Mouse (Mus musculus) CH12.LX (cell line): ENCODE data around the gene Plaur. TPM values are rescaled to one million over a fixed set of nuclear protein-coding genes. Genes with fewer than 3 reads are reported as not detected.

ENCODE experiments used
- DNase-seq: peaks from one replicate; pipeline ENCODE4 v3.0.0-alpha.2; 2013; ENCODE audit errors: extremely low read depth
- H3K27ac ChIP-seq: 2 replicates; pipeline ENCODE4 v1.5.1; 2012; ENCODE audit warnings: low read depth, mild to moderate bottlenecking, control low read depth, moderate library complexity; ENCODE audit not compliant: insufficient read depth
- H3K27me3 ChIP-seq: replicated peaks from 2 replicates; pipeline ENCODE3; 2012; ENCODE audit warnings: inconsistent platforms
- H3K36me3 ChIP-seq, 2 experiments: replicated peaks in 1 of 2; 2 replicates each; pipeline versions ENCODE3 to v1.6.1; 2012; ENCODE audit warnings: inconsistent platforms in 1 of 2, low read length in 1 of 2, mild to moderate bottlenecking in 1 of 2, mixed read lengths in 1 of 2, moderate library complexity in 1 of 2; ENCODE audit not compliant: control insufficient read depth in 1 of 2, insufficient read depth in 1 of 2
- H3K4me1 ChIP-seq, 2 experiments: 2 replicates each; pipeline ENCODE4 v1.6.1; 2012; ENCODE audit warnings: inconsistent platforms in 1 of 2, moderate library complexity in 1 of 2; ENCODE audit not compliant: insufficient read depth in 2 of 2, control insufficient read depth in 1 of 2
- H3K4me2 ChIP-seq: 2 replicates; pipeline ENCODE4 v1.6.1; 2012; ENCODE audit warnings: low read depth, mild to moderate bottlenecking, control low read depth; ENCODE audit not compliant: poor library complexity, insufficient read depth, severe bottlenecking
- H3K4me3 ChIP-seq, 3 experiments: fragments of 150-350 bp in 1 of 3; sonication (generic) in 1 of 3; replicated peaks in 1 of 3; 2 replicates each; pipeline versions ENCODE3 to v1.5.1; 2011 to 2012; ENCODE audit warnings: low read depth in 2 of 3, low read length in 2 of 3, mild to moderate bottlenecking in 2 of 3, moderate library complexity in 2 of 3, control low read depth in 1 of 3, improper control_type of control experiment in 1 of 3, inconsistent platforms in 1 of 3, mixed read lengths in 1 of 3; ENCODE audit not compliant: poor library complexity in 1 of 3
- H3K79me2 ChIP-seq: replicated peaks from 2 replicates; pipeline ENCODE4 v1.6.1; 2012; ENCODE audit warnings: mild to moderate bottlenecking, moderate library complexity; ENCODE audit not compliant: control insufficient read depth, poor library complexity, insufficient read depth, severe bottlenecking; ENCODE audit errors: extremely low read depth
- H3K9ac ChIP-seq: 2 replicates; pipeline ENCODE4 v1.6.1; 2012; ENCODE audit warnings: low read depth, mild to moderate bottlenecking, control low read depth, moderate library complexity; ENCODE audit not compliant: insufficient read depth
- H3K9me3 ChIP-seq: replicated peaks from 2 replicates; pipeline ENCODE3; 2012; ENCODE audit warnings: low read length, inconsistent platforms, mixed read lengths
- BHLHE40 ChIP-seq: IDR thresholded peaks from 2 replicates; pipeline ENCODE4 v1.6.1; 2011; ENCODE audit warnings: mild to moderate bottlenecking, low read depth, low read length, improper control_type of control experiment
- CHD1 ChIP-seq: IDR thresholded peaks from 2 replicates; pipeline ENCODE4 v1.6.1; 2012; ENCODE audit warnings: low read depth, low read length, improper control_type of control experiment, inconsistent platforms
- CHD2 ChIP-seq: IDR thresholded peaks from 2 replicates; pipeline ENCODE4 v1.6.1; 2011; ENCODE audit warnings: low read length, improper control_type of control experiment
- E2F4 ChIP-seq: IDR thresholded peaks from 2 replicates; pipeline ENCODE4 v1.6.1; 2011; ENCODE audit warnings: low read depth, low read length, improper control_type of control experiment; ENCODE audit not compliant: insufficient replicate concordance
- GABPA ChIP-seq: IDR thresholded peaks from 2 replicates; pipeline ENCODE4 v1.6.1; 2012; ENCODE audit warnings: low read depth, low read length, improper control_type of control experiment, inconsistent platforms; ENCODE audit not compliant: insufficient replicate concordance
- JUN ChIP-seq: IDR thresholded peaks from 2 replicates; pipeline ENCODE4 v1.6.1; 2011; ENCODE audit warnings: low read depth, mild to moderate bottlenecking, low read length, improper control_type of control experiment, moderate library complexity; ENCODE audit not compliant: insufficient read depth
- KAT2A ChIP-seq: IDR thresholded peaks from 2 replicates; pipeline ENCODE4 v1.6.1; 2012; ENCODE audit warnings: low read length, improper control_type of control experiment, inconsistent platforms; ENCODE audit not compliant: insufficient replicate concordance
- MAZ ChIP-seq: IDR thresholded peaks from 2 replicates; pipeline ENCODE4 v1.6.1; 2012; ENCODE audit warnings: low read depth, mild to moderate bottlenecking, inconsistent platforms, low read length, improper control_type of control experiment, moderate library complexity
- MEF2A ChIP-seq: IDR thresholded peaks from 2 replicates; pipeline ENCODE4 v1.6.1; 2014; ENCODE audit warnings: low read depth, mild to moderate bottlenecking, inconsistent platforms, low read length, improper control_type of control experiment, borderline replicate concordance
- MXI1 ChIP-seq: IDR thresholded peaks from 2 replicates; pipeline ENCODE4 v1.6.1; 2011; ENCODE audit warnings: mild to moderate bottlenecking, low read depth, low read length, improper control_type of control experiment
- NELFE ChIP-seq: IDR thresholded peaks from 2 replicates; pipeline ENCODE4 v1.6.1; 2011; ENCODE audit warnings: low read depth, low read length, improper control_type of control experiment
- NRF1 ChIP-seq: IDR thresholded peaks from 2 replicates; pipeline ENCODE4 v1.6.1; 2014; ENCODE audit warnings: low read depth, mild to moderate bottlenecking, inconsistent platforms, low read length, improper control_type of control experiment, moderate library complexity
- PAX5 ChIP-seq: IDR thresholded peaks from 2 replicates; pipeline ENCODE4 v1.6.1; 2012; ENCODE audit warnings: low read length, inconsistent platforms, mixed read lengths
- POLR2A ChIP-seq: IDR thresholded peaks from 2 replicates; pipeline ENCODE4 v1.6.1; 2011; ENCODE audit warnings: low read depth, mild to moderate bottlenecking, improper control_type of control experiment, low read length
- POLR2AphosphoS2 ChIP-seq: IDR thresholded peaks from 2 replicates; pipeline ENCODE4 v1.6.1; 2011; ENCODE audit warnings: low read depth, low read length, improper control_type of control experiment
- RAD21 ChIP-seq: IDR thresholded peaks from 2 replicates; pipeline ENCODE4 v1.6.1; 2011; ENCODE audit warnings: low read depth, mild to moderate bottlenecking, low read length, improper control_type of control experiment, moderate library complexity
- SIN3A ChIP-seq: IDR thresholded peaks from 2 replicates; pipeline ENCODE4 v1.6.1; 2012; ENCODE audit warnings: low read length, improper control_type of control experiment, inconsistent platforms
- TBP ChIP-seq: conservative IDR thresholded peaks from 2 replicates; pipeline ENCODE4 v1.6.1; 2011; ENCODE audit warnings: low read depth, low read length, improper control_type of control experiment
- TCF12 ChIP-seq: IDR thresholded peaks from 2 replicates; pipeline ENCODE4 v1.6.1; 2014; ENCODE audit warnings: low read depth, mild to moderate bottlenecking, inconsistent platforms, low read length, improper control_type of control experiment
- UBTF ChIP-seq: IDR thresholded peaks from 2 replicates; pipeline ENCODE4 v1.6.1; 2012; ENCODE audit warnings: low read depth, mild to moderate bottlenecking, inconsistent platforms, low read length, improper control_type of control experiment, moderate library complexity
- USF1 ChIP-seq: IDR thresholded peaks from 2 replicates; pipeline ENCODE4 v1.6.1; 2014; ENCODE audit warnings: low read depth, mild to moderate bottlenecking, inconsistent platforms, low read length, improper control_type of control experiment
- USF2 ChIP-seq: conservative IDR thresholded peaks from 2 replicates; pipeline ENCODE4 v1.6.1; 2011; ENCODE audit warnings: low read depth, low read length, improper control_type of control experiment
- ZC3H11A ChIP-seq: IDR thresholded peaks from 2 replicates; pipeline ENCODE4 v1.6.1; 2012; ENCODE audit warnings: low read depth, mild to moderate bottlenecking, inconsistent platforms, low read length, improper control_type of control experiment
- ZKSCAN1 ChIP-seq: IDR thresholded peaks from 2 replicates; pipeline ENCODE4 v1.6.1; 2012; ENCODE audit warnings: low read depth, inconsistent platforms, low read length, improper control_type of control experiment, borderline replicate concordance
- ZNF384 ChIP-seq: IDR thresholded peaks from 2 replicates; pipeline ENCODE4 v1.6.1; 2012; ENCODE audit warnings: low read depth, low read length, improper control_type of control experiment, inconsistent platforms
- dilution Hi-C: fragments of 300-500 bp; cut with MboI; formaldehyde crosslinking; loops from 2 replicates; pipeline ENCODE4 v1.14.3; 2020; ENCODE audit warnings: low sequenced_read_pairs; ENCODE audit not compliant: extremely low pct_unique_long_range_greater_than_20kb, extremely low pct_ligation_motif_present
- in situ Hi-C: fragments of 300-500 bp; cut with MboI; formaldehyde crosslinking; loops from 3 replicates; pipeline ENCODE4 v1.14.3; 2019; ENCODE audit warnings: low sequenced_read_pairs, low pct_ligation_motif_present, low pct_unique_long_range_greater_than_20kb, mixed read lengths
- polyA plus RNA-seq: library from polyadenylated mRNA; unstranded; fragments of >175 nt; gene quantifications from 2 replicates; pipeline ENCODE4 v1.2.1, GENCODE M21; 2012; ENCODE audit warnings: low read depth; ENCODE audit not compliant: insufficient read length
- total RNA-seq, 2 experiments: library from RNA; depleted of rRNA; stranded (reverse); fragments of 300-350 nt in 1 of 2; fragments of >200 nt in 1 of 2; gene quantifications; 2 replicates each; pipeline ENCODE4 v1.2.3; 2012 to 2014

Plaur gene
- total and polyA plus RNA-seq, 3 experiments: 0.13 to 0.72 (median 0.26) TPM

DNA sequence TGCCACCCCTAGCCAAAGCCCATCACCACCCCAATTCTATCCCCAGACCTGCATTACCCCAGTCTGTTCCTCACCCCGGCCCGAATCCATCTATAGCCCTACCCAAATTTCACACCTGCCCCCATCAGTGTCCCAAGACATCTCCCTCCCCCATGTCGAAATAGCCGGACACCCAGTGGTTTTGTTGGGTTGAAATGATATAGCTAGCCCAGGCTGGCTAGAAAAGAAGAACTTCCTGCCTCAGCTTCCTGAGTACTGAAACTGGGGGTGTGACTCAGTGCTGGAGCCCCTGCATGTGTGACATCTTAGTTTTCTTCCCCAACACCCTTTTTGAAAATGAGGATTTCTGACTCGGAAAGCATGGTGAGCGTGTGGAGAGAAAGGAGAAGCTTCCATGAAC is 4.6 kb downstream of the Plaur start:
- Histone ChIP-seq H3K4me2 (no peak overlapping the region), H3K4me1 (peaks cover 0 to 3% of the 10 kb centered on the region in 2 experiments; a peak in 1 of 4 replicates), H3K9ac (no peak overlapping the region), H3K4me3 (no peak overlapping the region), H3K79me2 (no peaks in the 10 kb centered on the region), H3K27me3 (peaks cover 33% of the 10 kb centered on the region), H3K27ac (no peak overlapping the region), H3K9me3 (peaks cover 15% of the 10 kb centered on the region), H3K36me3 (no peaks in the 10 kb centered on the region)
- DNase-seq: no peak
- TF ChIP-seq CHD2 (no peak), USF1 (no peak), MEF2A (no peak), POLR2AphosphoS2 (no peak), SIN3A (no peak), E2F4 (no peak), NRF1 (no peak), GABPA (no peak), ZNF384 (no peak), USF2 (no peak), TCF12 (no peak), CHD1 (no peak), ZC3H11A (no peak), RAD21 (no peak), JUN (no peak)
- dilution Hi-C loops: no loop called here
- in situ Hi-C loops: no loop called here

DNA sequence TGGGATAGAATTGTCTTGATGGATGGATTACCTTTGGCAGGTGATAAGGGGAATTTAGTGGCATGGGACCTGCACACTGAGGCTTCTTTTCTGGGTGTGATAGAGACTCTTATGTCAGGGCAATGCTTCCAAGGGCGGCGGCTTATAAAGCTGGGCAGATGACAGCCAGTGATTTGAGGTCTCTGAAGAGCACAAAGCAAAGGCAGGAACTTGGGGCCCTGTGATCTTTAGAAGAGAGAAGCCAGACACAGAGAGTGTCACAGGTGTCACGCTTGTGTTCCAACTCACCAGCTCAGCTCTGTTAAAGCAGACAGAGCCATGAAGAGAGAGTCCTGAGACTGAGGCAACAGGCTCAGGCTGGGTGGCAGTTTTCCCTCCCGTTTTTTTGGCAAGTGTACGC is 5.6 kb downstream of the Plaur start:
- in situ Hi-C loops: no loop called here

More for the DNA sequence above, 5.6 kb downstream of the Plaur start:
- H3K79me2 ChIP-seq: no peaks in the 10 kb centered on the region
- no peak overlapping the region for H3K27ac ChIP-seq
- peaks cover 20% of the 10 kb centered on the region for H3K9me3 ChIP-seq
- no peak overlapping the region for H3K4me2 ChIP-seq
- TF ChIP-seq JUN (no peak), NELFE (no peak), PAX5 (no peak), KAT2A (no peak), POLR2A (no peak), TBP (no peak), UBTF (no peak), ZKSCAN1 (no peak), USF1 (no peak), CHD1 (no peak), MXI1 (no peak), BHLHE40 (no peak), MAZ (no peak)
- TF ChIP-seq, all 38 proteins: peak for 0
- Histone ChIP-seq H3K36me3 (no peaks in the 10 kb centered on the region), H3K4me3 (no peak overlapping the region), H3K9ac (no peak overlapping the region), H3K27me3 (peaks cover 35% of the 10 kb centered on the region), H3K4me1 (no peaks in the 10 kb centered on the region)
- no peak for DNase-seq
- dilution Hi-C loops: no loop called here
